Mouse (Mus musculus): ENCODE data around the gene Spsb2.

The Spsb2 gene

GRCm38 (mm10) chr6:124808358-124809012 is at the start of gene Spsb2:
Gene Spsb2 (plus strand): TSS chr6:124808661.
- peak; percentile 77 for DNase-seq (ENCODE audit: low read depth, low spot score)

GRCm38 (mm10) chr6:124758849-124759232 is 49.6 kb upstream of the Spsb2 start:
- DNase-seq (ENCODE audit: low read depth, low spot score) = no peak

- DNase-seq (ENCODE audit: low read depth, low spot score) = peak; percentile 85
Measured at GRCm38 (mm10) chr6:124759259-124759658, 49.2 kb upstream of the Spsb2 start.

GRCm38 (mm10) chr6:124765951-124766350 is 42.5 kb upstream of the Spsb2 start:
- DNase-seq (ENCODE audit: low read depth, low spot score) = no peak

GRCm38 (mm10) chr6:124767536-124767919 is 40.9 kb upstream of the Spsb2 start:
- DNase-seq (ENCODE audit: low read depth, low spot score) = no peak

- DNase-seq (ENCODE audit: low read depth, low spot score) = no peak
Measured at GRCm38 (mm10) chr6:124767920-124768703, 40.3 kb upstream of the Spsb2 start.

GRCm38 (mm10) chr6:124768704-124769044 is 39.8 kb upstream of the Spsb2 start:
- no peak for DNase-seq (ENCODE audit: low read depth, low spot score)

GRCm38 (mm10) chr6:124769101-124769765 is 39.2 kb upstream of the Spsb2 start, which contains the start of gene Eno2:
Gene Eno2 (minus strand): TSS chr6:124769673.
- no peak for DNase-seq (ENCODE audit: low read depth, low spot score)

- no peak for DNase-seq (ENCODE audit: low read depth, low spot score)
Measured at GRCm38 (mm10) chr6:124770013-124770412, 38.4 kb upstream of the Spsb2 start.

GRCm38 (mm10) chr6:124770511-124770910 is 38.0 kb upstream of the Spsb2 start:
- DNase-seq (ENCODE audit: low read depth, low spot score) = no peak

GRCm38 (mm10) chr6:124779222-124779983 is 29.1 kb upstream of the Spsb2 start, which contains the start of gene Lrrc23:
Gene Lrrc23 (minus strand): TSS chr6:124779727.
- DNase-seq (ENCODE audit: low read depth, low spot score) = peak; percentile 73

- no peak for DNase-seq (ENCODE audit: low read depth, low spot score)
Measured at GRCm38 (mm10) chr6:124779984-124780416, 28.5 kb upstream of the Spsb2 start.

- no peak for DNase-seq (ENCODE audit: low read depth, low spot score)
Measured at GRCm38 (mm10) chr6:124780917-124781316, 27.5 kb upstream of the Spsb2 start.

GRCm38 (mm10) chr6:124782436-124782835 is 26.0 kb upstream of the Spsb2 start:
- DNase-seq (ENCODE audit: low read depth, low spot score) = peak; percentile 48

- DNase-seq (ENCODE audit: low read depth, low spot score) = no peak
Measured at GRCm38 (mm10) chr6:124786756-124787420, 21.6 kb upstream of the Spsb2 start.

GRCm38 (mm10) chr6:124787722-124788121 is 20.7 kb upstream of the Spsb2 start:
- no peak for DNase-seq (ENCODE audit: low read depth, low spot score)

GRCm38 (mm10) chr6:124789519-124789918 is 18.9 kb upstream of the Spsb2 start:
- DNase-seq (ENCODE audit: low read depth, low spot score) = peak; percentile 26

- no peak for DNase-seq (ENCODE audit: low read depth, low spot score)
Measured at GRCm38 (mm10) chr6:124790121-124790520, 18.3 kb upstream of the Spsb2 start.

- DNase-seq (ENCODE audit: low read depth, low spot score) = no peak
Measured at GRCm38 (mm10) chr6:124791911-124792310, 16.6 kb upstream of the Spsb2 start.

GRCm38 (mm10) chr6:124795781-124796180 is 12.7 kb upstream of the Spsb2 start:
- DNase-seq (ENCODE audit: low read depth, low spot score) = no peak

GRCm38 (mm10) chr6:124796200-124796599 is 12.3 kb upstream of the Spsb2 start:
- no peak for DNase-seq (ENCODE audit: low read depth, low spot score)

Data from mesoderm, embryonic 11.5 days (tissue).